Mouse (Mus musculus) MEL (cell line): ENCODE measurements around the gene Slc25a11.
A peak's percentile ranks its signal among the peaks of the same experiment; 100 is the strongest.

Experiments used
- CTCF ChIP-seq, 3 experiments: IDR thresholded peaks in 2 of 3; conservative IDR thresholded peaks in 1 of 3; 2 replicates each; pipeline ENCODE4 v1.5.1; 2011 to 2012; ENCODE audit warnings: low read length in 3 of 3, low read depth in 2 of 3, mild to moderate bottlenecking in 2 of 3, improper control_type of control experiment in 1 of 3, inconsistent platforms in 1 of 3, mixed read lengths in 1 of 3, moderate library complexity in 1 of 3; ENCODE audit not compliant: control insufficient read depth in 1 of 3, insufficient read depth in 1 of 3, poor library complexity in 1 of 3, severe bottlenecking in 1 of 3
- HCFC1 ChIP-seq: IDR thresholded peaks from 2 replicates; pipeline ENCODE4 v1.6.1; 2012; ENCODE audit warnings: low read depth, mild to moderate bottlenecking, inconsistent platforms, low read length, improper control_type of control experiment, moderate library complexity
- NELFE ChIP-seq: IDR thresholded peaks from 2 replicates; pipeline ENCODE4 v1.6.1; 2011; ENCODE audit warnings: low read depth, low read length, improper control_type of control experiment
- NRF1 ChIP-seq: IDR thresholded peaks from 2 replicates; pipeline ENCODE4 v1.6.1; 2014; ENCODE audit warnings: low read depth, mild to moderate bottlenecking, inconsistent platforms, low read length, improper control_type of control experiment, moderate library complexity; ENCODE audit not compliant: poor library complexity, insufficient read depth, severe bottlenecking
- POLR2AphosphoS5 ChIP-seq: IDR thresholded peaks from 2 replicates; pipeline ENCODE4 v1.6.1; 2012; ENCODE audit warnings: low read depth, borderline replicate concordance, mild to moderate bottlenecking, inconsistent platforms, low read length, moderate library complexity, mixed read lengths
- TAL1 ChIP-seq: IDR thresholded peaks from 2 replicates; pipeline ENCODE4 v1.6.1; 2012; ENCODE audit warnings: mild to moderate bottlenecking, inconsistent platforms, low read length, moderate library complexity, mixed read lengths
- ZC3H11A ChIP-seq: IDR thresholded peaks from 2 replicates; pipeline ENCODE4 v1.6.1; 2012; ENCODE audit warnings: low read depth, mild to moderate bottlenecking, inconsistent platforms, low read length, improper control_type of control experiment

- no peak for TF ChIP-seq ZC3H11A
- TF ChIP-seq CTCF (IDR thresholded peaks at IDR 0.05 in 2 of 3, conservative IDR thresholded peaks at IDR 0.05 in 1 of 3; ENCODE audit: control insufficient read depth in 1 of 3, insufficient read depth in 1 of 3, low read depth in 2 of 3, low read length in 3 of 3, poor library complexity in 1 of 3, severe bottlenecking in 1 of 3): no peak
- no peak; the same call in 1 of the 2 replicates for TF ChIP-seq NELFE
- no peak; the same call in 1 of the 2 replicates for TF ChIP-seq POLR2AphosphoS5
- peak; percentile 36; the same call in 1 of the 2 replicates for TF ChIP-seq HCFC1
- TF ChIP-seq TAL1: no peak
- TF ChIP-seq NRF1: no peak
Observed at GRCm38 (mm10) chr11:70653345-70654197, 6.3 kb upstream of the Slc25a11 start.
